Mouse (Mus musculus) thymus, postnatal 25 days (tissue): ENCODE results near the gene Ccl27a.

Experiments
- DNase-seq: peaks from one replicate; pipeline ENCODE4 v3.0.0; 2022

Gene Ccl27a

GRCm38 (mm10) chr4:41755338-41756305 lies 18.4 kb downstream of the Ccl27a start, which contains the start of gene Sigmar1:
Gene Sigmar1, minus strand, starts transcription at chr4:41756157.
- DNase-seq: peak; percentile 95

DNA sequence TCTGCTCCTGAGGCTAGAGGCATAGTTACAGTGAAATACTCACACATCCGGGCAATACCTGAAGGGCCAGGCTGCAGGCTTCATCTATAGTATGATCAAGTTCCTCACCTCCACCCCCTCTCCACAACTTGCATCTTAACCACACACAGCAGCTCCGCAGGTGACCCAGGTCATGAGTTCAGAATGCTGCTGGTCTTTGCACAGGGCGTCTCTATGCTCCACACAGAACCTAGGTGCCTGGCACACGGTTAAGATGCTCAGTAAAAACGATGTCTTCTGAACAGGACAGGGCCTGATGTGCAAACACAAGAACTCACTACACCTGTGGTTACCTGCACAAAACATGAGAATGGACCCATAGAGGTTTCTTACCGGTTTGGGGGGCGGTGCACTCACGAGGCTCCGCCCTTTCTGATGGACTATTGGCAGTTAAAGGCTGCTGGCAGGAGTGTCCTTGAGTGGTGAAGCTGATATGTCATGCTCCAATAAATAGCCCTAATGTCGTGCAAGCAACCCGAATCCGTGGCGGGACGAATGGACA lies 19.2 kb downstream of the Ccl27a start, which contains the start of gene Galt:
Gene Galt (plus strand): TSS at position 432 of the 541 bp plus-strand sequence.
- DNase-seq: no peak

DNA sequence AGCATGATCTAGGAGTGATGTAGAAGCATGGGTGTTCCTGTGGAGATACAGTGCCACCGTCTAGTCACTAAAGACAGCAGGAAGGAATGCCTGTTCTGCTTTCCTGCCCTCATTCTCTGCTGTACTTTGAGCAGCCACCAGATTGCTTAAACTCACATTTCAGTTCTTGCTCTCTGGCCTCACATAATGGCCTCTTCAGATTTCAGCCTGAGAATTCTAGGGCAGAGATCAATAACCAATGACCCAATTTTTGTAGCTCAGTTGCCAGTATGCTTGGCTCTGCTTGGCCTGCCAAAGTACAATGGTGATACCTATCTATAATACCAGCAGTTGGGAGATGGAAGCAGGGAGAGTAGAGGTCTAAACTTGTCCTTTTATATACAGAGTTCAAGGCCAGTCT lies 29.0 kb downstream of the Ccl27a start:
- no peak for DNase-seq

GRCm38 (mm10) chr4:41744131-41744530 lies 29.9 kb downstream of the Ccl27a start:
- DNase-seq: no peak

- DNase-seq: peak; percentile 94
Measured at GRCm38 (mm10) chr4:41741158-41741560, 32.9 kb downstream of the Ccl27a start.

DNA sequence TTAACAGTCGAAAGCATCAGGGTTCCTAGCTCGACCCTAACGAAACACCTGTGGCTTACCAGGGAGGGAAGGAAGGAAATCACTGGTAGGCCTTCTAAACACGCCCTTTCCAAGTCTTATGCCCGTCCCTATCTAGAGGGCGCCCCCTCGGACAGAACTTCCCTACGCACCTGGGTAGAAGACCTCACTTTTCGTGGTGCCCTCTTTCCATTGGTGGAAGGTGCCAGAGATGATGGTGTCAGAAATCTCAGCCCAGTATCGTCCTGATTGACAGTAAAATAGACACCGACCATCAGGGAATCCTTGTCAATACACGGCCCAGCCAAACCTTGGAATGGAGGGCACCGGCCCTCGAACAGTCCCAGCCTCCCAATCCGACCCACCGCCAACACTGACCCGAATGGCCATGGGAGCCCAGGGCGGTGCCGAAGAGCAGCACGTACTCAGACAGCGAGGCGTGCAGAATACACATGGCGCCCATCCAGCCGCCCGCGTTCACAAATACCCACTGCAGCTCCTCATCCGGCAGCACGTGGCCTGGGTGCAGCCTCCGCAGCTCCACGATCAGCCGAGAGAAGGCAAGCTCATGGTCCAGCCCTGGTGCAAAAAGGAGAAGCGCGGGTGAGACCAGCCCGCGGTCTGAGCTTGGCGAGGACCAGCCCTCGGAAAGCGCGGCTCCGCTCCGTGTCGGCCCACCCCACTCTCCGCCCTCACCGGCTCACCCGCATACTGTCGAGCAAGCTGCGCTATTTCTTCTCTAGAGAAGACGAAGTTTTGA lies 33.5 kb downstream of the Ccl27a start:
- DNase-seq: peak; percentile 45

- DNase-seq: no peak
Measured at GRCm38 (mm10) chr4:41739260-41739659, 34.8 kb downstream of the Ccl27a start.

GRCm38 (mm10) chr4:41738256-41738603 lies 35.8 kb downstream of the Ccl27a start:
- no peak for DNase-seq

DNA sequence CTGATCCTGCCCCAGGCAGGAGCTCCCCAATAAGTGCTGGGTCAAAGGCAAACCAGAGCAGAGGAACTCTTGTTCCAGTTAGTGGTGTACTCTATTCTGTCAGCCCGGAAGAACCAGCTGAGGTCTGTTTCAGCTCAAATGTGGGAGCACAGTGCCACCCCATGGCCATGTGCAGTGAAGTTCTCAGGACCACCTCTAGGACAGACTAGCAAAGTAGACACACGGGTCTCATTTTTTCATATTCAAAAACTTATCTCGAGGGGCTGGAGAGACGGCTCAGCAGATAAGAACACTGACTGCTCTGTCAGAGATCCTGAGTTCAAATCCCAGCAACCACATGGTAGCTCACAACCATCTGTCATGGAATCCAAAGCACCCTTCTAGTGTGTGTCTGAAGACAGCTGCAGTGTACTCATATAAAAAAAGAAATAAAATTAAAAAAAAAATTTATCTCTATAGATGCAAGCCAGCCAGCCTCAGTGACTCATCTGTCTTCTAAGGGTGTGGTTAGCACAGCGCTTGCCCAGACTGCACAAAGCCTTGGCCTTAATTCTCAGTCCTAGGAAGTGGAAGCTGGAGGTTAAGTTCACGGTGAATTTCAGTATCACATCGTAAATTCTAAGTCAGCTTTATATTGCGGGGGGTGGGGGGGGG lies 36.3 kb downstream of the Ccl27a start:
- DNase-seq: peak; percentile 82

GRCm38 (mm10) chr4:41731052-41731765 lies 42.8 kb downstream of the Ccl27a start, which contains the start of gene Arid3c:
Gene Arid3c, minus strand, starts transcription at chr4:41731142.
- DNase-seq: peak; percentile 61

DNA sequence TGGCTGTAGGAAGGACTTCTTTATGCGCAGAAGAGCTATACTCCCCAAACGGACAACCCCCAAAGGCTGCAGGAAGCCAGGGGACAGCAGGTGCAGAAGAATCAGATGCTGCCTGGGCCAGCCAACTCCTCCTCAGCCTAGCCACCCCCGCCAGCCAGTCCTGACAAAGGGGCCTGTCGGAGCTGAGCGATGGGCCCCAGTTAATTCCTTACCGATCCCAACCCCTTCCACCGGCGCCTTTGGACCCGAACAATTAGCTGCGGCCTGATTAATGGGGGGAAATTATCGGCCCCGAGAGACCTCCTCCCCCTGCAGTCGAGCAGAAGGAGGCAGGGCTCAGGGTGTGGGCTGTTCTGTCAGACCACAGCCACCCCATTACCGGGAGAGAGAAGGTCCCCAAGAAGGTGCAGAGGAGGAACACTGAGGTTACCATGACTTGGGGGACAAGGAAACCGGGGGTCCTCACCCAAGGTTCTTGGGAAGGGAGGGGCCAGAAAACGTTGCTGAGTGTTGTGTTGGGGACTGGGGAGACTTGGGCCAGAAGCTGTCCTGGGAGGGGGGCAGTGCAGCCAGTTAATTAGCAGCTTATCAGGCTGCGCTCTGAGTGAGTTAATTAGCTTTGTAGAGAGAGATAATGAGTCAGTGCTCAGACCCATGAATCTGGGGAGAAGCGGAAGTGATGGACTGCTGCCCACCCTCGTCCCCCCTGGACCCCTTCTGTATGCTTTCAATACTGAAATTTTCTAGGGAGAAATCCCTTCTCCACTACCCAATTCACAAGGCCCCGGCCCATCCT lies 47.0 kb downstream of the Ccl27a start:
- DNase-seq: no peak

GRCm38 (mm10) chr4:41722918-41723351 lies 51.1 kb downstream of the Ccl27a start, which contains the start of gene Dctn3:
Gene Dctn3, minus strand, starts transcription at chr4:41723170.
- DNase-seq: peak; percentile 81
